Mouse (Mus musculus): ENCODE data around the gene Snx29.

GRCm38 (mm10) chr16:11701579-11701978, 378.9 kb downstream of the Snx29 start:
- no peak for TF ChIP-seq CTCF (IDR thresholded peaks at IDR 0.05; ENCODE audit: low read depth)
- TF ChIP-seq EP300 (IDR thresholded peaks at IDR 0.05; ENCODE audit: low read depth), result no peak

Data from liver, embryonic 14.5 days (tissue).